Comparison of ENCODE assay signal across 8 mouse cellular contexts in the genomic region with DNA sequence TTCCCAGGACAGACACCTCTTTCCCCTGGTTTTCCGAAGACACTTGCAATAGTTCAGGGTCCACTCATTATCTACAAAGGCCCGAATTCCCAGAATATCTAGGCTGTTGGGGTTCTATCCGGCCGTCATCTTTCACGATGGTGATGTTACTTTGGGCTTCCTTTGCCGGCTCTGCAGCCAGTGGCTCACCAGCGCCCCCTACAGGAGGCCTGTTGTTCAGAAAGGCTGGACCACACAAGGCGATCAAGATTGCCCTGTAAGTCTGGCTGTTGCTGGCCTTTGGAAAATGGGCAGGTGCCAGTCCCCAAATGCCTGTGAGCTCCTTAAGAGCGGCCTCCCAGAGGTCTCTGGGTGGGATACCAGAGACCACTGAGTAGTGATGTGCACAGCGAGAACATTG. TPM values are rescaled to one million over a fixed set of nuclear protein-coding genes. Genes with fewer than 3 reads are reported as not detected.
DNase-seq lines count a peak whose midpoint lies in the region; ATAC-seq and TF ChIP-seq lines count a peak whose summit lies in the region.

No protein-coding gene starts in this region.

- peak overlapping the region; percentile 29 for H3K4me3 ChIP-seq in forebrain, embryonic 16.5 days (replicated peaks; ENCODE audit: low read length)
- H3K4me3 ChIP-seq in layer of hippocampus, adult 2 months, result peak overlapping the region; percentile 44

- H3K9me3 ChIP-seq in forebrain, embryonic 16.5 days (ENCODE audit: control insufficient read depth, low read length), result no peaks in the 10 kb centered on the region

- H3K27me3 ChIP-seq in forebrain, embryonic 16.5 days (replicated peaks; ENCODE audit: control insufficient read depth, insufficient read depth, low read length), result no peaks in the 10 kb centered on the region

- WGBS in forebrain, embryonic 16.5 days, result 7% methylated on average over 10 of the region's 10 CpGs

- ATAC-seq in forebrain, embryonic 16.5 days, result peak; percentile 74

- H3K27ac ChIP-seq in forebrain, embryonic 16.5 days (ENCODE audit: low read length), result no peak overlapping the region
- peak overlapping the region; percentile 70 for H3K27ac ChIP-seq in layer of hippocampus, adult 2 months

- peak; percentile 80 for DNase-seq in MN1 (ENCODE audit: low spot score)
- DNase-seq in cerebellum, adult 11-12 months, result peak; percentile 75
- peak; percentile 84 for DNase-seq in heart, postnatal 4 days
- peak; percentile 72 to 91 for DNase-seq in layer of hippocampus, adult 2 months (ENCODE audit: low spot score in 2 of 2)
- DNase-seq in lung, postnatal 14 days, result peak; percentile 80
- peak; percentile 89 for DNase-seq in retina, embryonic 14.5 days (ENCODE audit: low spot score)
- peak; percentile 78 for DNase-seq in urinary bladder, postnatal 14 days (ENCODE audit: low spot score)

- peak; percentile 74 for TF ChIP-seq CTCF in layer of hippocampus, adult 2 months (conservative IDR thresholded peaks at IDR 0.05)

- peak overlapping the region; percentile 35; the same call in 1 of the 2 replicates for H3K9ac ChIP-seq in forebrain, embryonic 16.5 days (replicated peaks; ENCODE audit: low read depth, low read length)

- H3K4me2 ChIP-seq in forebrain, embryonic 16.5 days (ENCODE audit: low read length), result peak overlapping the region; percentile 63

- no peaks in the 10 kb centered on the region for H3K36me3 ChIP-seq in forebrain, embryonic 16.5 days (ENCODE audit: control insufficient read depth, insufficient read depth)

- H3K4me1 ChIP-seq in forebrain, embryonic 16.5 days (replicated peaks; ENCODE audit: control insufficient read depth, insufficient read depth, low read length), result peaks cover 5% of the 10 kb centered on the region; the same call in 1 of the 2 replicates

RNA-seq across cellular contexts. Expression of a gene that starts 41.3 kb away (rescaled TPM):
- polyA plus RNA-seq in forebrain, embryonic 16.5 days (2015; fragmentation: Nextera tagmentation; extraction: Ambion mirVana), result 5.5 and 5.7 TPM in 2 replicates
- 1 to 10 TPM; 1.5 to 2.6 TPM for total RNA-seq in heart, postnatal 4 days (2021)
- total RNA-seq in layer of hippocampus, adult 2 months (2021), result 10 to 100 TPM; 28.3 to 29.7 TPM

RNA-seq across cellular contexts. Expression of a gene that starts 42.4 kb away (rescaled TPM):
- 15.1 and 19.2 TPM in 2 replicates for polyA plus RNA-seq in forebrain, embryonic 16.5 days (2015; fragmentation: Nextera tagmentation; extraction: Ambion mirVana)
- 1 to 10 TPM; 2.3 to 2.4 TPM for total RNA-seq in heart, postnatal 4 days (2021)
- total RNA-seq in layer of hippocampus, adult 2 months (2021), result 100 to 1,000 TPM; 740 to 785 TPM

Comparison
In these comparisons a context has a peak if more than half of its experiments do, and no peak if none do; other contexts are left out.
1. RNA of a gene that starts 41.3 kb away (total RNA-seq): 28.3 to 29.7 TPM in layer of hippocampus, adult 2 months; 1.5 to 2.6 TPM in heart, postnatal 4 days; every median in the first group is over 4 times any median in the second.
2. RNA of a gene that starts 42.4 kb away (total RNA-seq): 740 to 785 TPM in layer of hippocampus, adult 2 months; 2.3 to 2.4 TPM in heart, postnatal 4 days; every median in the first group is over 100 times any median in the second.
3. Peak in every context shown above with its lines, with median percentiles within 50 percentile points of each other: DNase-seq.